Mouse (Mus musculus) stomach, embryonic 16.5 days (tissue): ENCODE data around the gene Tnfrsf22. TPM values are rescaled to one million over a fixed set of nuclear protein-coding genes. Genes with fewer than 3 reads are reported as not detected.
A peak's percentile ranks its signal among the peaks of the same experiment; 100 is the strongest.

Experiments used
- ATAC-seq: fragments of 200-750 bp; cut with Nextera tagmentation; 2 replicates; pipeline ENCODE4 v1.8.0; 2017; ENCODE audit warnings: moderate number of reproducible peaks, moderate TSS enrichment; ENCODE audit not compliant: insufficient read depth, low FRiP score
- H3K27ac ChIP-seq: fragments of 300-500 bp; sonication (generic); 2 replicates; pipeline ENCODE4 v1.5.1; 2014; ENCODE audit warnings: low read length
- H3K27me3 ChIP-seq: fragments of 300-500 bp; sonication (generic); 2 replicates; pipeline ENCODE4 v1.6.1; 2014; ENCODE audit warnings: low read length, control low read depth, mixed read lengths; ENCODE audit not compliant: control insufficient read depth, insufficient read depth
- H3K36me3 ChIP-seq: fragments of 300-500 bp; sonication (generic); 2 replicates; pipeline ENCODE4 v1.6.1; 2014; ENCODE audit warnings: low read length; ENCODE audit not compliant: control insufficient read depth, insufficient read depth
- H3K4me1 ChIP-seq: fragments of 300-500 bp; sonication (generic); 2 replicates; pipeline ENCODE4 v1.6.1; 2014; ENCODE audit warnings: low read length, control low read depth, mixed read lengths; ENCODE audit not compliant: control insufficient read depth, insufficient read depth
- H3K4me2 ChIP-seq: fragments of 300-500 bp; sonication (generic); 2 replicates; pipeline ENCODE4 v1.6.1; 2014; ENCODE audit warnings: low read depth, low read length, mixed read lengths
- H3K4me3 ChIP-seq: fragments of 300-500 bp; sonication (generic); replicated peaks from 2 replicates; pipeline ENCODE4 v1.5.1; 2014; ENCODE audit warnings: mild to moderate bottlenecking, low read length
- H3K9ac ChIP-seq: fragments of 300-500 bp; sonication (generic); 2 replicates; pipeline ENCODE4 v1.6.1; 2014; ENCODE audit warnings: low read length
- H3K9me3 ChIP-seq: fragments of 300-500 bp; sonication (generic); replicated peaks from 2 replicates; pipeline ENCODE4 v1.6.1; 2016; ENCODE audit warnings: low read length, control low read depth; ENCODE audit not compliant: control insufficient read depth
- WGBS: fragments of 180-500 bp; shearing (Covaris S2); extraction: QIAGEN DNeasy Blood & Tissue Kit; methylation state at CpG from one replicate; pipeline ENCODE4 v1.1.7; 2014; 5-methylcytosine and 5-hydroxymethylcytosine counted together
- polyA plus RNA-seq: library from polyadenylated mRNA; unstranded; fragments of >200 nt; fragmentation: Nextera tagmentation; extraction: Ambion mirVana; gene quantifications from 2 replicates; pipeline ENCODE4 v1.2.1, GENCODE M21; 2015

Tnfrsf22 gene
- polyA plus RNA-seq, 1 experiment from 2014 or later: 6.4 TPM

DNA sequence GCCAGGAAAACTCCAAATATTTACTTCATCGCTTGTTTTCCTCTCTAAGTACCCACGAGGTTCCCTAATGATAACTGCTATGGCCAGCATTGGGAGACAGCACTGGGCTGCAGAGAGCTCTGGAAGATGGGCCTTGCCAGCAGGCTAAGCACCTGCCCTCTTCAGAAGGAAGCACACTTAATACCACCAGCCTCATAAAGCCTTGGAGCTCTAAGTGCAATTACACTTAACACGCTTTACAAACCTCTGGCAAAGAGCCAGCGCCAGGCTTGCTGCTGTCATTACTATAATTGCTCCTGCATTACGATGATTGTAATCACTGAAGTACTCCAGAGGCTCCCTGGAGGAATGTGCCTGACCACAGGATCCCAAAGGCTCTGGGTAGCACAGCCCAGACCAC, 54.6 kb downstream of the Tnfrsf22 start:
- Histone ChIP-seq H3K36me3 (no peaks in the 10 kb centered on the region), H3K4me3 (no peak overlapping the region), H3K4me1 (peaks cover 18% of the 10 kb centered on the region), H3K27ac (no peak overlapping the region), H3K27me3 (no peaks in the 10 kb centered on the region), H3K9ac (peak overlapping the region; percentile 31; the same call in 1 of the 2 replicates), H3K9me3 (no peaks in the 10 kb centered on the region), H3K4me2 (no peak overlapping the region)
- ATAC-seq: no peak
- WGBS: 66% methylated on average over 5 of the region's 5 CpGs

DNA sequence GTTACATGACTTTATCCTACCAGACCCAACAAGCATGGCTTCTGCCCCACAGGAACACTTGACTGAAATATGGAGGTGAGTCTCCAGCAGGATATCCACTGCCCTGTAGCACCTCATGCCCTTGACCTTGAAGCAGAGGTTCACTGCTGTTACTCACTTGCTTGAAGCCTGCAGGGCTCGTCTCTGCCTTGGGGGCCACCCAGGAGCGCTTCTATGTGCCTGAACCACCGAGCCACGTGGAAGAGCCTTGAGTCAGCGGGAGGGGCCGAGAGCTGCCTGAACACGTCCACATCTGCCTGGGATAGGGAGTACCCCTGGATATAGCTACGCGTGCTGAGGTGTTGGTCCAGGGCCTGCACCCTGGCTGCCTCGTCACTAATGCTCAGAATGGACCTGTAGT, 57.2 kb downstream of the Tnfrsf22 start:
- Histone ChIP-seq H3K36me3 (peaks cover 6% of the 10 kb centered on the region; the same call in 1 of the 2 replicates), H3K4me1 (peaks cover 4% of the 10 kb centered on the region; the same call in 1 of the 2 replicates), H3K27me3 (no peaks in the 10 kb centered on the region), H3K9me3 (no peaks in the 10 kb centered on the region), H3K9ac (no peak overlapping the region), H3K4me3 (no peak overlapping the region), H3K4me2 (no peak overlapping the region), H3K27ac (no peak overlapping the region)
- ATAC-seq: peak; percentile 36; the same call in 1 of the 2 replicates
- 77% methylated on average over 10 of the region's 10 CpGs for WGBS

DNA sequence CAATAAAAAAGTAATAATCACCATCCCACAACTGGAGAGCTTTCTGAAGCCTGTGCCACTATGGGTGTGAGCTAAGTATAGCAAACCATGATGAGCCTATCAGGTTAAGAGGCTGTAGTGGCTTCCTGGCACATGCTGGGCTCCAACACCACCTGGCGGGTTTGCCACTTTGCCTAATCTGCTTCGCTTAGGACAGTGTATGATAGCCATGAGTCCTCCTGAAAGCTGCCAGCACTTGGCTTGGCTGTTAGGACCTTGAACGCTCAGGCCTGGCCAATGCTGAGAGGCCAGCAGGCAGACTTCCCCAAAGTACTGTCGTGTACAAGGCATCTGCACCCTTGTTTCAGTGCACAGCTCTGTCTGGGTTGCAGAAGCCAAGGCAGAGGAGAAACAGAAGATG, 61.5 kb downstream of the Tnfrsf22 start:
- Histone ChIP-seq H3K4me2 (no peak overlapping the region), H3K4me1 (no peaks in the 10 kb centered on the region), H3K27me3 (no peaks in the 10 kb centered on the region), H3K9me3 (no peaks in the 10 kb centered on the region), H3K36me3 (peaks cover 15% of the 10 kb centered on the region), H3K4me3 (no peak overlapping the region), H3K9ac (no peak overlapping the region), H3K27ac (no peak overlapping the region)
- ATAC-seq: no peak
- WGBS: 93% methylated on average over 4 of the region's 4 CpGs

DNA sequence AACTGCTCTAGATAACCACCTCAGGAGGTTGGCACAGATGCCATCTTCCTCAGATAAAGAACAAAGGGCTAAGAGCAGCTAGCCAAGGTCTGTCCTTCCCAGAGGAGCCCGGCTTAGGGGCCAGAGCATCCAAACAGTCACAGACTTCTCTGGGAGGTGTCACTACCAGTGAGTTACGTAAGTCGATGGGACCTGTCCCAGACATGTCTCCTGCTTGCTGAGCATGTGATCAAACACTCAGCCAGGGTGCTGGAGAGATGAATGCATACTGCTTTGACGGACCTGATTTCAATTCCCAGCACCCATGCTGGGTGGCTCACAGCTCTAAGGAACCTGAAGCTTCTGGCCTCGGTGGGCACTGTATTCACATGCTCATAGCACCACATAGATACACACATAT, 61.9 kb downstream of the Tnfrsf22 start:
- no peaks in the 10 kb centered on the region for H3K27me3 ChIP-seq
- no peaks in the 10 kb centered on the region for H3K9me3 ChIP-seq
- H3K36me3 ChIP-seq: peaks cover 20% of the 10 kb centered on the region
- H3K27ac ChIP-seq: no peak overlapping the region
- ATAC-seq: no peak
- H3K4me2 ChIP-seq: no peak overlapping the region
- H3K9ac ChIP-seq: no peak overlapping the region
- 91% methylated on average over 5 of the region's 5 CpGs for WGBS
- no peak overlapping the region for H3K4me3 ChIP-seq
- no peaks in the 10 kb centered on the region for H3K4me1 ChIP-seq

Other genes with a start within 250 kb of the Tnfrsf22 start
- 402 and 460 TPM in 2 replicates for gene Cdkn1c, start 188.6 kb downstream of the Tnfrsf22 start, polyA plus RNA-seq
- 11.3 and 15.8 TPM in 2 replicates for gene Slc22a18, start 175.9 kb downstream of the Tnfrsf22 start, polyA plus RNA-seq
- gene Phlda2, start 146.5 kb downstream of the Tnfrsf22 start, polyA plus RNA-seq: 11.2 and 12.8 TPM in 2 replicates
- 196 and 204 TPM in 2 replicates for gene Nap1l4, start 100.6 kb downstream of the Tnfrsf22 start, polyA plus RNA-seq
- 72.8 and 85.8 TPM in 2 replicates for gene Cars, start 49.6 kb downstream of the Tnfrsf22 start, polyA plus RNA-seq
- 0.59 and 0.66 TPM in 2 replicates for gene Tnfrsf26, start 20.9 kb downstream of the Tnfrsf22 start, polyA plus RNA-seq
- gene Tnfrsf23, start 36.2 kb upstream of the Tnfrsf22 start, polyA plus RNA-seq: 3.5 and 4.6 TPM in 2 replicates
- gene Osbpl5, start 107.3 kb upstream of the Tnfrsf22 start, polyA plus RNA-seq: 43.5 and 52.2 TPM in 2 replicates
- not detected in 2 replicates for gene Mrgprg, start 117.3 kb upstream of the Tnfrsf22 start, polyA plus RNA-seq
- 0.98 and 1.6 TPM in 2 replicates for gene Mrgpre, start 134.8 kb upstream of the Tnfrsf22 start, polyA plus RNA-seq
- 11.1 and 15.1 TPM in 2 replicates for gene Nadsyn1, start 173.2 kb upstream of the Tnfrsf22 start, polyA plus RNA-seq
- 42.4 and 47.7 TPM in 2 replicates for gene Dhcr7, start 173.5 kb upstream of the Tnfrsf22 start, polyA plus RNA-seq
- gene Gm498, start 217.2 kb upstream of the Tnfrsf22 start, polyA plus RNA-seq: not detected in 2 replicates